Mouse (Mus musculus) ovary, postnatal 14 days (tissue): ENCODE data around the gene Spin2f.
"Not testable (repeated sequence)": the region's sequence is repeated elsewhere in the genome, so short reads cannot be mapped to it uniquely, and the experiment has no call there.

Experiments used
- DNase-seq: peaks from one replicate; pipeline ENCODE4 v3.0.0; 2022; ENCODE audit warnings: low spot score

Spin2f gene

GRCm38 (mm10) chrX:31253594-31253993 is at the start of gene Spin2f:
Spin2f (plus strand) TSS chrX:31253894.
- not testable (repeated sequence) for DNase-seq

GRCm38 (mm10) chrX:31212136-31212535 is 41.6 kb upstream of the Spin2f start:
- not testable (repeated sequence) for DNase-seq

GRCm38 (mm10) chrX:31223536-31223935 is 30.2 kb upstream of the Spin2f start:
- DNase-seq = not testable (repeated sequence)

GRCm38 (mm10) chrX:31235088-31235487 is 18.6 kb upstream of the Spin2f start:
- not testable (repeated sequence) for DNase-seq

GRCm38 (mm10) chrX:31241754-31242153 is 11.9 kb upstream of the Spin2f start:
- DNase-seq = not testable (repeated sequence)
